Mouse (Mus musculus) limb, embryonic 11.5 days (tissue): ENCODE measurements around the gene Exosc9. TPM values are rescaled to one million over a fixed set of nuclear protein-coding genes. Genes with fewer than 3 reads are reported as not detected.

Experiments used
- ATAC-seq: fragments of 200-750 bp; cut with Nextera tagmentation; 2 replicates; pipeline ENCODE4 v1.8.0; 2017; ENCODE audit warnings: low read depth; ENCODE audit not compliant: insufficient number of reproducible peaks, low FRiP score, low TSS enrichment
- DNase-seq: peaks from one replicate; pipeline ENCODE4 v3.0.0-alpha.2; 2015; ENCODE audit warnings: low spot score
- H3K27ac ChIP-seq: fragments of 300-500 bp; sonication (generic); replicated peaks from 2 replicates; pipeline ENCODE4 v1.5.1; 2014; ENCODE audit warnings: low read depth, mild to moderate bottlenecking, low read length
- H3K27me3 ChIP-seq: fragments of 300-500 bp; sonication (generic); 2 replicates; pipeline ENCODE4 v1.6.1; 2014; ENCODE audit warnings: mild to moderate bottlenecking, low read length, mixed read lengths; ENCODE audit not compliant: control insufficient read depth, insufficient read depth
- H3K36me3 ChIP-seq: fragments of 300-500 bp; sonication (generic); 2 replicates; pipeline ENCODE4 v1.6.1; 2014; ENCODE audit warnings: mild to moderate bottlenecking, low read length, moderate library complexity, mixed read lengths; ENCODE audit not compliant: control insufficient read depth, insufficient read depth
- H3K4me1 ChIP-seq: fragments of 300-500 bp; sonication (generic); 2 replicates; pipeline ENCODE4 v1.6.1; 2014; ENCODE audit warnings: low read length, mixed read lengths; ENCODE audit not compliant: control insufficient read depth, insufficient read depth
- H3K4me2 ChIP-seq: fragments of 300-500 bp; sonication (generic); 2 replicates; pipeline ENCODE4 v1.6.1; 2014; ENCODE audit warnings: low read depth, mild to moderate bottlenecking, moderate library complexity; ENCODE audit not compliant: severe bottlenecking
- H3K4me3 ChIP-seq: fragments of 300-500 bp; sonication (generic); 2 replicates; pipeline ENCODE4 v1.5.1; 2014; ENCODE audit warnings: low read depth, low read length
- H3K9ac ChIP-seq: fragments of 300-500 bp; sonication (generic); 2 replicates; pipeline ENCODE4 v1.6.1; 2014; ENCODE audit warnings: mild to moderate bottlenecking, low read length
- H3K9me3 ChIP-seq: fragments of 300-500 bp; sonication (generic); 2 replicates; pipeline ENCODE4 v1.6.1; 2016; ENCODE audit warnings: low read length; ENCODE audit not compliant: control insufficient read depth
- WGBS: fragments of 180-500 bp; shearing (Covaris S2); extraction: QIAGEN DNeasy Blood & Tissue Kit; methylation state at CpG from one replicate; pipeline ENCODE4 v1.1.7; 2014; 5-methylcytosine and 5-hydroxymethylcytosine counted together
- polyA plus RNA-seq: library from polyadenylated mRNA; unstranded; fragments of >200 nt; fragmentation: Nextera tagmentation; extraction: Ambion mirVana; gene quantifications from 2 replicates; pipeline ENCODE4 v1.2.1, GENCODE M21; 2014

The Exosc9 gene
- polyA plus RNA-seq, 1 experiment from 2014 or later: 81.4 TPM

DNA sequence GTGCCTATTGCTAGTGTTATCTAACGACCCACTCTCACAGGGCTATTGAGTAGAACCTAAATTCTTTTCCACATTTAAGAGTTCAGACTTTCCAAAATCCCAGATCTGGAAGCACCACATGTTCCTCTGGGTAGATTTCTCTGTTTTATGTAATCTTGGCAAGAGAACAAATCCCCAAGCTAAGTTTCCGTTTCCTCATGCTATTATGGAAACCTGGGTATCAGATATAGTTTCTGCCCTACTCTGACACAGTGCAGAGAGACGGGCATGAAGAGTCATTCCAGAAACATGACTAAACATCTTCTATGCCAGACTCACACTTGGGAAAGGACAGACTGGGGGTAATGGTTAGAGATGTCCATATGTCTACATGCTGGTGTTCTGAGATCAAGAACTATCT lies 27.9 kb upstream of the Exosc9 start:
- H3K36me3 ChIP-seq: no peaks in the 10 kb centered on the region
- no peaks in the 10 kb centered on the region for H3K9me3 ChIP-seq
- H3K27me3 ChIP-seq: peaks cover 31% of the 10 kb centered on the region
- no peak overlapping the region for H3K9ac ChIP-seq
- 88% methylated on average over 3 of the region's 3 CpGs for WGBS
- no peak for DNase-seq
- ATAC-seq: no peak
- no peak overlapping the region for H3K4me2 ChIP-seq
- H3K4me3 ChIP-seq: no peak overlapping the region
- H3K4me1 ChIP-seq: no peaks in the 10 kb centered on the region
- H3K27ac ChIP-seq: no peak overlapping the region

DNA sequence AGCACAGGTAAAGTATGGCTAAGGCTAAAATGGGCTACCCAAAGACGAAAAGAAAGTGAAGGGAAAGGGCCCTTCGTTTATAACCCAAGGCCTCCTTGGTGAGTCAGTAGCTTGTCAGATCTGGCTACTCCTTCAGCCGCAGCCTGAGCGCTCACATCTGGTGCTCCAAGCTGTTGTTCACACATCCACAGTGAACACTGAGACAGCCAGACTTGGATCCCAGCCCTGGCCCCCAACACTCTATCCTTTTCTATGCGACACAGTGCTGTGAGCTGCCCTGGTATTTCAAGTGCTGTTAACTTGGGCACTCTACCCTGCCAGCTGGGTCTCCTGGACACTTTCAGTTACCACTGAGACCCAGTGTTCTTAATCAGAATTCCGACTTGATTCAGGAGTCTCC lies 22.1 kb upstream of the Exosc9 start:
- no peak for DNase-seq
- Histone ChIP-seq H3K27me3 (no peaks in the 10 kb centered on the region), H3K4me2 (no peak overlapping the region), H3K9ac (no peak overlapping the region), H3K9me3 (no peaks in the 10 kb centered on the region), H3K27ac (no peak overlapping the region), H3K4me3 (no peak overlapping the region), H3K4me1 (no peaks in the 10 kb centered on the region), H3K36me3 (no peaks in the 10 kb centered on the region)
- ATAC-seq: no peak
- 82% methylated on average over 6 of the region's 6 CpGs for WGBS

DNA sequence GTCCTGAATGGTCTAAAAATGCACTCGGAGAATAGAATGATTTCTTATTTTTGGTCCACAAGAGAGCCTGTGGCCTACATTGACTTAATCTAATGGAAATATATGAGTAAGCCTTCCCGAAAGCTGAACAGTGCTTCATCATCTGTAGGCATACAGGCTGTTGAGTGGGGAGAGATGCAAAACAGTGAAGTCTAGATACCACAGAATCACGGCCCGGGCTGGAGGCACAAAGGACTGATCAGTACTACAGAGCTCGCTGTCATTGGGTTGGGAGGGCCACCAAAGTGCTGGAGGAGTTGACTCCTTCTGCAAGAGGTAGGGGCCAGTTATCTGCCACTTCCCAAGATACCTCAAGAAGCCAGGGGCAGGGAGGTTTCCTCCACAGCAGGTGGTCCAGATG lies 21.6 kb upstream of the Exosc9 start:
- Histone ChIP-seq H3K9ac (no peak overlapping the region), H3K4me1 (no peaks in the 10 kb centered on the region), H3K36me3 (no peaks in the 10 kb centered on the region), H3K9me3 (no peaks in the 10 kb centered on the region), H3K27me3 (no peaks in the 10 kb centered on the region), H3K4me3 (no peak overlapping the region), H3K27ac (no peak overlapping the region), H3K4me2 (no peak overlapping the region)
- DNase-seq: no peak
- no peak for ATAC-seq
- 81% methylated on average over 5 of the region's 5 CpGs for WGBS

DNA sequence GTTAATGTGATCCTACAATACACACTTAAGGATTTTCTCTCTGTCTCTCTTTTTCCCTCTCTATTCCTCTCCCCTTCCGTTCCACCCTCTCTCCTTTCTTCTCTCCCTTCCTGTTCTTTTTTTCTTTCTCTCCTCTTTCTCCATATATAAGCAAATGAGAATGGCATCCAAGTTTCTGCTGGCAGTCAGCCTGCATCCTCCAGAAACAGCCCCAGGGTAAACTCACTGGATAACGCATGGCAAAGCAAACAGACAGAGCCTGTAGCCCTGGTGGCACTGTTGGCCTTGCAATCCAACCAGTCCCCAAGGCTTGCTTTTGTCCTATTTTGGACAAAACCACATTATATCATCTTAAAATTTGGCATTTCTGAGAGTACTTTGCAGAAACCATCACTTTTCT lies 21.2 kb upstream of the Exosc9 start:
- no peak for DNase-seq
- Histone ChIP-seq H3K9ac (no peak overlapping the region), H3K4me2 (no peak overlapping the region), H3K4me3 (no peak overlapping the region), H3K27ac (no peak overlapping the region), H3K36me3 (no peaks in the 10 kb centered on the region), H3K27me3 (no peaks in the 10 kb centered on the region), H3K4me1 (no peaks in the 10 kb centered on the region), H3K9me3 (no peaks in the 10 kb centered on the region)
- 51% methylated on average over 2 of the region's 2 CpGs for WGBS
- ATAC-seq: no peak

DNA sequence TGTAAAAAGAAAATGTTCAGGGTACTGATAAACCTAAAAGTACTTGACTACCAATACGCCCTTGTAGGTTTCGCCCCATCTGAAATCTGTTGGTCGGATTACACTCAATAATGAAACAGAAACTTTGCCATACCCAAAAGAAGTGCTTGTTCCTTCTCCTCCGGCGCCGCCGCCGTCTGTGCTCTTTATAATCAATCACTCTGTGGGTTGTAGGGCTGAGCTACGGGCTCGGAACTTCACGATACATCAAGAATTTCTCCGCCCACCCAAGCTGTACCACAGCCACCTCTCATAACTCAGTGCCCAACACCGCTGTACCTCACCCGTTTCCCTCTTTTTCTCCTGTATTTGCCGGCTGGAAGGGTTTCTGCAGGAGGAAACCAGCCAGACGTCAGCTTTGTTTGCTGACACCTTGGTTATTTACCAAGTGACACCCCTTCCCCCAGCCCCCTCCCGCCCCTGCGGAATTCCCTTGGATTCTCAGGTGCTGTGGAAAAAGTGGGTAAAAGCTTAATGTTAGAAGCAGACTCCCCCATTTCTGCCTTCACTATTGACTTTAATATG lies 20.3 kb upstream of the Exosc9 start:
- Histone ChIP-seq H3K27ac (no peak overlapping the region), H3K4me3 (peak overlapping the region; percentile 10), H3K36me3 (no peaks in the 10 kb centered on the region), H3K4me2 (peak overlapping the region; percentile 53), H3K9me3 (no peaks in the 10 kb centered on the region), H3K4me1 (no peaks in the 10 kb centered on the region), H3K27me3 (no peaks in the 10 kb centered on the region), H3K9ac (peak overlapping the region; percentile 17; the same call in 1 of the 2 replicates)
- WGBS: 6% methylated on average over 18 of the region's 18 CpGs
- DNase-seq (peak; percentile 59), ATAC-seq (0 out of 2 replicates have a peak, but pooled peaks have one; percentile 51)

DNA sequence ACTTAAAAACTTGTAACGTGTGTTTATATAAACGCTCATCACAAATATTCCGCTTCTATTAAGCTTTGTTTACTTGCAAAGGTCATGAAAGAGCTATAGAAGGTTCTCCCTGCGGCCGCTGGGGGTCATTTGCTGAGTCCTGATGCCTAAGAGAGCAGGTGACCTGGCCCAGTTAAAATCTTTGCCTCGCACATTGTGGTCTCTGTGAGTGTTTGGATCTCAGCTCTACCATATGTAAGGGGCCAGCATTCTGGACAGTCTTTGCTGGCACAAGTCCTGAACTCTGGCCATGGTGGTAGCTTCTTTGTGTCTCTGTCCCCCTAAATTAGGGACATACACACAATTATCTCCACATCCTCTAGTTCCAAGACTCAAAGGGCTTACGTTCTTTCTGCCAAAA lies 19.7 kb upstream of the Exosc9 start:
- Histone ChIP-seq H3K4me3 (no peak overlapping the region), H3K27me3 (no peaks in the 10 kb centered on the region), H3K9ac (no peak overlapping the region), H3K4me2 (no peak overlapping the region), H3K27ac (no peak overlapping the region), H3K4me1 (no peaks in the 10 kb centered on the region), H3K36me3 (no peaks in the 10 kb centered on the region), H3K9me3 (no peaks in the 10 kb centered on the region)
- WGBS: 33% methylated on average over 7 of the region's 7 CpGs
- DNase-seq: peak; percentile 40
- ATAC-seq: no peak

DNA sequence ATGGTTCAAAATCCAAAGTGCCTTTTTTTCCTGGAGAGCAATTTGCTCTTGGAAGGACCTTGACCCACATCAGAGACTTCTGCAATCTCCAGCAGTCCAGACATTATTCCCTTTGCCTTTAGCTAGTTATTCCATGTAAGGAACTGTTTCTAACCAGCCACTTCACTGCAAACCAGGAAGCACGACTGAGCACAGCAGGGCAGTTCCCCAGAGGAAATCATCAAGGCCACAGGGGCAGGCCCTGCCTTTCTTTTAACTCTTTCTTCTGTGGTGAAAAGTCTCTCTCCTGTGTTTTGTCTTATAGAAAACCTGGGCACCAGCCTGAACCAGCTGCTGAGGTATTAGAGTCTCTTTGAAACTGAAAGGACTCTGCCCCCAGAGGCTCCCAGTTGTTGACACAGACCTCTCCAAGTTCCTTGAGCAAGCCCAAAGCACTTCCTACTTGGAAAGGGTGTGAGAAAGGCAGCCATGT lies 19.2 kb upstream of the Exosc9 start:
- H3K36me3 ChIP-seq: no peaks in the 10 kb centered on the region
- WGBS: 3% methylated on average over 1 of the region's 1 CpGs
- no peaks in the 10 kb centered on the region for H3K27me3 ChIP-seq
- DNase-seq: no peak
- no peak for ATAC-seq
- no peaks in the 10 kb centered on the region for H3K9me3 ChIP-seq
- no peak overlapping the region for H3K9ac ChIP-seq
- no peaks in the 10 kb centered on the region for H3K4me1 ChIP-seq
- no peak overlapping the region for H3K27ac ChIP-seq
- no peak overlapping the region for H3K4me2 ChIP-seq
- H3K4me3 ChIP-seq: no peak overlapping the region

DNA sequence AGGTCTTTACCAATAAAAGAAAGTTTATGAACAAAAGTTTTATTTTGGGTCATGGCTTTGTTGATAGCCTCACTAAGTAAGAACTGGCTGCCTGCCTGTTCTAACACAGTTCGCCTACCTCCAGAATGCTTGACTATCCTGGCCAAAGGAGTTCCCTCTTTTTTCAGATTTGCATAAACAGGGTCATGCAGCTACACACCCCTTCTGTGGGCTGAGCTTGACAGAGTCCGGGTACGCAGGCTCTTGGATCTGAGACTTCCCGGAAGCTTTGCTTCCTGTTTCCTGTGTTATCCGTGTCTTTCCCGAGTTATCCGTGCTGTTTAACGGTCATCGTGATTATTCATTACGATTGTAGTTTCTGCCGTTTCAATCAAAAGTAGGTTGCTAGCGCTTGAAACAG lies 16.4 kb upstream of the Exosc9 start:
- Histone ChIP-seq H3K4me1 (no peaks in the 10 kb centered on the region), H3K9me3 (no peaks in the 10 kb centered on the region), H3K9ac (no peak overlapping the region), H3K27ac (no peak overlapping the region), H3K4me3 (no peak overlapping the region), H3K4me2 (no peak overlapping the region), H3K27me3 (no peaks in the 10 kb centered on the region), H3K36me3 (no peaks in the 10 kb centered on the region)
- DNase-seq (no peak), ATAC-seq (no peak)
- WGBS: 95% methylated on average over 12 of the region's 12 CpGs
